Mouse (Mus musculus) kidney, postnatal 0 days (tissue): ENCODE results near the gene 4933407L21Rik. TPM values are rescaled to one million over a fixed set of nuclear protein-coding genes. Genes with fewer than 3 reads are reported as not detected.

ENCODE experiments used
- ATAC-seq: fragments of 200-750 bp; cut with Nextera tagmentation; replicated peaks from 2 replicates; pipeline ENCODE4 v1.8.0; 2017; ENCODE audit warnings: low read depth, moderate number of reproducible peaks, moderate TSS enrichment, moderate library complexity; ENCODE audit not compliant: low FRiP score
- DNase-seq: peaks from one replicate; pipeline ENCODE4 v3.0.0-alpha.2; 2016; ENCODE audit warnings: low spot score
- H3K27ac ChIP-seq: fragments of 300-500 bp; sonication (generic); 2 replicates; pipeline ENCODE4 v1.5.1; 2014; ENCODE audit warnings: mild to moderate bottlenecking
- H3K27me3 ChIP-seq: fragments of 300-500 bp; sonication (generic); 2 replicates; pipeline ENCODE4 v1.6.1; 2014; ENCODE audit warnings: low read length, mixed read lengths; ENCODE audit not compliant: insufficient read depth
- H3K36me3 ChIP-seq: fragments of 300-500 bp; sonication (generic); 2 replicates; pipeline ENCODE4 v1.6.1; 2014; ENCODE audit warnings: low read length, mixed read lengths; ENCODE audit not compliant: insufficient read depth
- H3K4me1 ChIP-seq: fragments of 300-500 bp; sonication (generic); replicated peaks from 2 replicates; pipeline ENCODE4 v1.6.1; 2014; ENCODE audit warnings: antibody characterized with exemption, low read length, mixed read lengths; ENCODE audit not compliant: insufficient read depth
- H3K4me2 ChIP-seq: fragments of 300-500 bp; sonication (generic); 2 replicates; pipeline ENCODE4 v1.6.1; 2014; ENCODE audit warnings: mild to moderate bottlenecking, low read length, moderate library complexity, mixed read lengths
- H3K4me3 ChIP-seq: fragments of 300-500 bp; sonication (generic); replicated peaks from 2 replicates; pipeline ENCODE4 v1.5.1; 2014; ENCODE audit warnings: low read depth, low read length
- H3K9ac ChIP-seq: fragments of 300-500 bp; sonication (generic); 2 replicates; pipeline ENCODE4 v1.6.1; 2014; ENCODE audit warnings: low read depth, low read length
- H3K9me3 ChIP-seq: fragments of 300-500 bp; sonication (generic); replicated peaks from 2 replicates; pipeline ENCODE4 v1.6.1; 2016; ENCODE audit warnings: low read length, inconsistent platforms, mixed read lengths
- CTCF ChIP-seq: IDR thresholded peaks from 2 replicates; pipeline ENCODE4 v1.5.1; 2016; ENCODE audit warnings: antibody characterized with exemption, low read depth, mild to moderate bottlenecking, moderate library complexity
- WGBS: fragments of 180-500 bp; shearing (Covaris S2); extraction: QIAGEN DNeasy Blood & Tissue Kit; methylation state at CpG from one replicate; pipeline ENCODE4 v1.1.7; 2014; 5-methylcytosine and 5-hydroxymethylcytosine counted together
- polyA plus RNA-seq: library from polyadenylated mRNA; unstranded; fragments of >200 nt; fragmentation: Nextera tagmentation; extraction: Ambion mirVana; gene quantifications from 2 replicates; pipeline ENCODE4 v1.2.1, GENCODE M21; 2015

Gene 4933407L21Rik
- polyA plus RNA-seq, 1 experiment from 2014 or later: 1.3 TPM

- TF ChIP-seq CTCF: peak; percentile 72
- Histone ChIP-seq H3K36me3 (no peaks in the 10 kb centered on the region), H3K4me2 (no peak overlapping the region), H3K9ac (no peak overlapping the region), H3K27me3 (no peaks in the 10 kb centered on the region), H3K9me3 (no peaks in the 10 kb centered on the region), H3K27ac (no peak overlapping the region), H3K4me3 (no peak overlapping the region), H3K4me1 (0 out of 2 replicates have a peak, but pooled peaks cover 12% of the 10 kb centered on the region)
- WGBS: 66% methylated on average over 8 of the region's 8 CpGs
- no peak for ATAC-seq
- peak; percentile 51 for DNase-seq
Measured at GRCm38 (mm10) chr1:85935148-85935852, 7.0 kb downstream of the 4933407L21Rik start.

GRCm38 (mm10) chr1:85936265-85936664 is 8.0 kb downstream of the 4933407L21Rik start:
- H3K27me3 ChIP-seq: no peaks in the 10 kb centered on the region
- H3K27ac ChIP-seq: no peak overlapping the region
- no peak for ATAC-seq
- H3K4me1 ChIP-seq: 0 out of 2 replicates have a peak, but pooled peaks cover 12% of the 10 kb centered on the region
- no peak overlapping the region for H3K4me3 ChIP-seq
- no peak for DNase-seq
- 59% methylated on average over 6 of the region's 6 CpGs for WGBS
- no peaks in the 10 kb centered on the region for H3K9me3 ChIP-seq
- no peak for TF ChIP-seq CTCF
- no peak overlapping the region for H3K9ac ChIP-seq
- no peaks in the 10 kb centered on the region for H3K36me3 ChIP-seq
- H3K4me2 ChIP-seq: no peak overlapping the region

DNA sequence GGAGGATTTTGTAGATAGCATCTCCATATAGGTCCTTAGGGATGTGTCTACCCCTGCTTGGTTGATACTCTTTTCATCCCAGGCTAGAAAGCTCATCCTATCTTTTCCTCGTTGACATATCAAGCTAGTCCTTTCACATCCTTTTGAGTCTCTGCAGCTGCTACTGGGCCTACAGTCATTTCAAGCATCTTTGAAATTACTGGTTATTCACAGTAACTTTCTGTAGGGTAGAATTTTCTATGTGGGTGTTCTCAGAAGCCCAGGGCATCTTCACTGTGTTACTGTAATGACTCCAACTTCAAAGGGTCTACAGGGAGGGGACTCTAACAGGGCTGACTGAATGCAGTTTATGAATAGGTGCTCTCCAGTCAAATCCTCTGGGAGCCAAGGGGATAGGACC is 9.0 kb downstream of the 4933407L21Rik start:
- DNase-seq (no peak), ATAC-seq (no peak)
- H3K9ac ChIP-seq: no peak overlapping the region
- H3K4me1 ChIP-seq: 0 out of 2 replicates have a peak, but pooled peaks cover 12% of the 10 kb centered on the region
- 56% methylated on average over 1 of the region's 1 CpGs for WGBS
- no peaks in the 10 kb centered on the region for H3K36me3 ChIP-seq
- no peak overlapping the region for H3K4me2 ChIP-seq
- H3K27me3 ChIP-seq: no peaks in the 10 kb centered on the region
- no peak for TF ChIP-seq CTCF
- no peak overlapping the region for H3K27ac ChIP-seq
- H3K9me3 ChIP-seq: no peaks in the 10 kb centered on the region
- no peak overlapping the region for H3K4me3 ChIP-seq

DNA sequence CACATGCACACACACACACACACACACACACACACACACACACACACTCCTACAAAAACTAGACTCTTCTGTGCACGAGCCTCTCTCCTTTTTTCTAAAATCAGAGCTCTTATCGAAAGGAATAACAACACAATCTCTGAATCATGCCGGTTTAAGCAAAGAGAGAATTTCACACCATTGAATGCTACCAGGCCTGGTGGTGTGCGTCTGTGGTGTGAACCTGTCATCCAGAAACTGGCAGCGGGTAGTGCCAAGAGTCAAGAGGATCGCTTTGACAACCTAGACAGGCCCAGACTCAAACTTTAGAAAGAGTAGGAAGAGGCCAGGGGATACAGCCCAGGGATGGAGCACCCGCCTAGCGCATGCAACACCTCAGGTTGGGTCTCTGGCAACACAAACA is 14.0 kb downstream of the 4933407L21Rik start:
- H3K36me3 ChIP-seq: no peaks in the 10 kb centered on the region
- ATAC-seq: no peak
- H3K4me2 ChIP-seq: no peak overlapping the region
- H3K4me3 ChIP-seq: no peak overlapping the region
- H3K27ac ChIP-seq: no peak overlapping the region
- no peaks in the 10 kb centered on the region for H3K4me1 ChIP-seq
- DNase-seq: no peak
- no peak overlapping the region for H3K9ac ChIP-seq
- no peaks in the 10 kb centered on the region for H3K9me3 ChIP-seq
- no peaks in the 10 kb centered on the region for H3K27me3 ChIP-seq
- TF ChIP-seq CTCF: no peak
- 86% methylated on average over 8 of the region's 8 CpGs for WGBS

GRCm38 (mm10) chr1:85949085-85949684 is 20.9 kb downstream of the 4933407L21Rik start:
- no peak overlapping the region for H3K4me3 ChIP-seq
- H3K4me1 ChIP-seq: no peaks in the 10 kb centered on the region
- no peaks in the 10 kb centered on the region for H3K27me3 ChIP-seq
- no peak overlapping the region for H3K4me2 ChIP-seq
- H3K9ac ChIP-seq: no peak overlapping the region
- no peaks in the 10 kb centered on the region for H3K36me3 ChIP-seq
- no peak overlapping the region for H3K27ac ChIP-seq
- no peak for TF ChIP-seq CTCF
- WGBS: 81% methylated on average over 2 of the region's 2 CpGs
- DNase-seq (no peak), ATAC-seq (no peak)
- H3K9me3 ChIP-seq: no peaks in the 10 kb centered on the region

DNA sequence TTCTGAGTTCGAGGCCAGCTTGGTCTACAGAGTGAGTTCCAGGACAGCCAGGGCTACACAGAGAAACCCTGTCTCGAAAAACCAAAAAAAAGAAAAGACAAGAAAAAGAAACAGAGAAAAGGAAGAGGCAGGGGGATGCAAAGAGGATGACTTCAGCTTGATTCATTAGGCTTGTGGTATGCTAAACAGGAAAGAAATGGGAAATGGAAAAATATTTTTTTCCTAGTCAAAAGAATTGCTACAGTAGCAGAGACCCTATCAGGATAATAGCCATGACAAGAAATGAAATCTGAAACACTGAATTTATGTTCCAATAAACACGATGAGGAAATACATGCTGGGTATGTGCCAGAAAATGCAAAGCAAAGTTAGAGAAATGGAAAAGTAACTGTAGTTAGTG is 26.9 kb downstream of the 4933407L21Rik start:
- Histone ChIP-seq H3K4me2 (no peak overlapping the region), H3K9ac (no peak overlapping the region), H3K4me3 (no peak overlapping the region), H3K27me3 (no peaks in the 10 kb centered on the region), H3K27ac (no peak overlapping the region), H3K36me3 (no peaks in the 10 kb centered on the region), H3K9me3 (no peaks in the 10 kb centered on the region), H3K4me1 (no peaks in the 10 kb centered on the region)
- TF ChIP-seq CTCF: no peak
- DNase-seq: peak; percentile 60
- ATAC-seq: no peak
- WGBS: 63% methylated on average over 3 of the region's 3 CpGs
